Mouse (Mus musculus): ENCODE results near the gene Ahsg. TPM values are rescaled to one million over a fixed set of nuclear protein-coding genes. Genes with fewer than 3 reads are reported as not detected.

Gene Ahsg
- 34.8 TPM in 1 of 2 replicates, not detected in the other for polyA plus RNA-seq (2015; fragmentation: Nextera tagmentation; extraction: Ambion mirVana)

DNA sequence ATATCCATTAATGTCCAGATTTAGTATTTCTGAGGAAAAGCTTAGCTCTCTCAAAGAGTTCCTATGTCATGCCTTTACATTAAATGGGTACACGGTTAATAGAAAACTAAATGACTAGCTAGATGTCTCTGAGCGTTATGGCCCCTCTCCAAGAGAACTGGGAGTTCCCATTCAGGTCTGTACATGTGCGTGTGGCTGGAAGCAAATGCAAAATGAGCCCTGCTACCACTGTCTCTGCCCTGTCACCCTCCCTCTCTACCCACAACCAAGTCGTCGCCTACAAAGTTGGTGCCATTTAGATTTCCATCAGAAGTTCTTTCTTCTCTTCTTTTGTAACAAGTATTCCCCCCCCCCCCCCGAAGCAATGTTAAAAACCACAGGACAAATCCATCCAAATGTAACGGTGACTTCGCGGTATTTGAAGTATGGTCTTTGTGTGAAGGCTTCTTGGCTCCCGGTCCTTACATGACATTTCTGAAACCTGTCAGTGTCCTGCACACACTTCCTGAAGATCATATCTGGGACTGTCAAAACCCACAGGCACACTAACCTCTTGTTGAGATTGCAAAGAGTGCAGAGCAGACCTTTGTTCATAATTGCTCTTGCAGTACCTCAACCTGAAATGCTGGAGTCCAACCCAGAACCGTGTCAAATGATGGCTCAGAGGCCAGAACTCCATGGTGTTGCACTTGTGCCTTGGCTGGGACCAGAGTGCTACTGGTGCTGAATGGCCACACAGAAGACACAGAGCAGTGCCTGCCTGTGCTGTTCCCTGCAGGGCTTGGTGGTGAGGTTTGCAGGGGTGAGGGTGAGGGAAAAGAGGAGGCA, at the start of gene Ahsg:
TSS of gene Ahsg (plus strand) at position 595 of the 828 bp plus-strand sequence.
- H3K9ac ChIP-seq = no peak within 1 kb of the TSS
- no peaks in the 10 kb centered on the region for H3K36me3 ChIP-seq
- ATAC-seq (ENCODE audit: insufficient number of reproducible peaks, insufficient read depth, low FRiP score, low TSS enrichment, low read depth) = no peak
- no peak within 1 kb of the TSS for H3K4me2 ChIP-seq
- no peak within 1 kb of the TSS for H3K4me3 ChIP-seq
- H3K27ac ChIP-seq = no peak within 1 kb of the TSS
- no peaks in the 10 kb centered on the region for H3K4me1 ChIP-seq
- no peaks in the 10 kb centered on the region for H3K27me3 ChIP-seq
- 75% methylated on average over 11 of the region's 11 CpGs for WGBS
- H3K9me3 ChIP-seq = no peaks in the 10 kb centered on the region

DNA sequence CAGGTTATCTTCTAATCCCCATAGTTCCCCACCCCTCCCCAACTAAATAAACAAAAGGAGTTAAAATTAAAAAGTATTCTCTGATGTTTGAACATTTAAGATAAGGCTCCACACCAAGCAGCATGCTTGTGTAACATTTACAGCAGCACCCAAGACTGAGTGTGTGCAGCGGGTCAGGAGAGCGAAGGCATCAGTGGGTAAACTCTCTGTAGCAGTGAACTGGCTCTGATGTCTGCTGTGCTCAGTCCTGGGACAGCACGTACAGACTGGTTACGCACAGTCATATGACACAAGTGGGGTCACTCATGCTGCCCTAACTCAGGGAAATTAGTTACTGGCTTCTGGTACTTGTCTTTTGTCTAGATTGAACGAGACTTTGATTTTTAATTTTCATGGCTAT, 48.2 kb upstream of the Ahsg start:
- Histone ChIP-seq H3K9me3 (no peaks in the 10 kb centered on the region), H3K4me1 (0 out of 2 replicates have a peak, but pooled peaks cover 4% of the 10 kb centered on the region), H3K9ac (no peak overlapping the region), H3K36me3 (peaks cover 12% of the 10 kb centered on the region; the same call in 1 of the 2 replicates), H3K4me2 (no peak overlapping the region), H3K27ac (no peak overlapping the region), H3K27me3 (no peaks in the 10 kb centered on the region), H3K4me3 (no peak overlapping the region)
- ATAC-seq (ENCODE audit: insufficient number of reproducible peaks, insufficient read depth, low FRiP score, low TSS enrichment, low read depth) = no peak
- 87% methylated on average over 5 of the region's 5 CpGs for whole genome bisulfite sequencing

DNA sequence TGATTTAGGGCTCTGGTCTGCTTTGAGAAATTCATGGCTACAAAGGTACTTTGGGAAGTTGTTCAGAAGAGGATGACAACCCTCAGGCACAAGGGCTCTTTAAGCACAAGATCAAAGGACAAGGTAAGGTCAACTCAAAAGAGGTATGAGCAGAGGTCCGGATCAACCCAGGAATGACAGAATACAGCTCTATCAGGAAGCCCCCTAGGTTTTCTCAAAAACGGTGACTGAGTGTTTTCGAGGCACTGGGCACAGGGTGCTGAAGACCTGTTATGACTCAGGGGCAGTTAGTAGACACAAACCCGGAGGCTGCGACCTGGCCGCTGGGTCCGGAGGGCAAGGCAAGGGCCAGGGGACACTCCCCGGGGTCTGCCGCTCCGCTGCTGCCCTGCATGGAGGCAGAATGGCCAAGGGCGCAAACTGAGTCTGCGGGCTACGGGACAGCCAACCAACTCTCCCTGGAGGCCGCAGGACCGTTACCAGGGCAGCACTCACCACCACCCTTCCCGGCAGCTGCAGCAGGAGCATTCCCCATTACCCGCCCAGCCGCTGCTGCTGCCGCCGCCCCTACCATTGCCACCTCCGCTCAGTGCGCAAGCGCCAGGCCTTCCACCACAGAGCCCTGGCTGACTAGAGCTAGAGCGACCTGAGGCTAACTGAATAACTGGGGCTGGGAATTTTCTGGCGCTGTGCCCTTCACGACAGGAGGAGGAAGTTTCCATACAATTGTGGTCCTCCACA, 46.8 kb upstream of the Ahsg start:
- Histone ChIP-seq H3K27me3 (no peaks in the 10 kb centered on the region), H3K36me3 (peaks cover 4% of the 10 kb centered on the region; the same call in 1 of the 2 replicates), H3K27ac (peak overlapping the region; percentile 41), H3K9ac (peak overlapping the region; percentile 81), H3K4me2 (peak overlapping the region; percentile 91), H3K4me1 (0 out of 2 replicates have a peak, but pooled peaks cover 4% of the 10 kb centered on the region), H3K9me3 (no peaks in the 10 kb centered on the region), H3K4me3 (peak overlapping the region; percentile 58)
- 6% methylated on average over 26 of the region's 26 CpGs for WGBS
- peak; percentile 92 for ATAC-seq (ENCODE audit: insufficient number of reproducible peaks, insufficient read depth, low FRiP score, low TSS enrichment, low read depth)

- peak overlapping the region; percentile 81 for H3K9ac ChIP-seq
These were observed 46.2 kb upstream of the Ahsg start for GRCm38 (mm10) chr16:22844834-22845233.

GRCm38 (mm10) chr16:22845481-22845880, 45.6 kb upstream of the Ahsg start:
- Histone ChIP-seq H3K27me3 (no peaks in the 10 kb centered on the region), H3K9ac (no peak overlapping the region), H3K4me1 (0 out of 2 replicates have a peak, but pooled peaks cover 4% of the 10 kb centered on the region), H3K9me3 (no peaks in the 10 kb centered on the region), H3K4me2 (no peak overlapping the region), H3K27ac (no peak overlapping the region), H3K36me3 (peaks cover under 1% of the 10 kb centered on the region; the same call in 1 of the 2 replicates), H3K4me3 (no peak overlapping the region)
- 91% methylated on average over 4 of the region's 4 CpGs for WGBS
- ATAC-seq (ENCODE audit: insufficient number of reproducible peaks, insufficient read depth, low FRiP score, low TSS enrichment, low read depth) = no peak

More at GRCm38 (mm10) chr16:22844834-22845233, 46.2 kb upstream of the Ahsg start:
- Histone ChIP-seq H3K4me1 (0 out of 2 replicates have a peak, but pooled peaks cover 4% of the 10 kb centered on the region), H3K36me3 (peaks cover 4% of the 10 kb centered on the region; the same call in 1 of the 2 replicates), H3K27me3 (no peaks in the 10 kb centered on the region), H3K4me3 (peak overlapping the region; percentile 58), H3K4me2 (peak overlapping the region; percentile 91), H3K9me3 (no peaks in the 10 kb centered on the region), H3K27ac (peak overlapping the region; percentile 41)
- 67% methylated on average over 5 of the region's 5 CpGs for WGBS
- ATAC-seq (ENCODE audit: insufficient number of reproducible peaks, insufficient read depth, low FRiP score, low TSS enrichment, low read depth) = no peak

GRCm38 (mm10) chr16:22847686-22848085, 43.4 kb upstream of the Ahsg start:
- 86% methylated on average over 1 of the region's 1 CpGs for WGBS
- H3K27me3 ChIP-seq = no peaks in the 10 kb centered on the region
- no peak for ATAC-seq (ENCODE audit: insufficient number of reproducible peaks, insufficient read depth, low FRiP score, low TSS enrichment, low read depth)

DNA sequence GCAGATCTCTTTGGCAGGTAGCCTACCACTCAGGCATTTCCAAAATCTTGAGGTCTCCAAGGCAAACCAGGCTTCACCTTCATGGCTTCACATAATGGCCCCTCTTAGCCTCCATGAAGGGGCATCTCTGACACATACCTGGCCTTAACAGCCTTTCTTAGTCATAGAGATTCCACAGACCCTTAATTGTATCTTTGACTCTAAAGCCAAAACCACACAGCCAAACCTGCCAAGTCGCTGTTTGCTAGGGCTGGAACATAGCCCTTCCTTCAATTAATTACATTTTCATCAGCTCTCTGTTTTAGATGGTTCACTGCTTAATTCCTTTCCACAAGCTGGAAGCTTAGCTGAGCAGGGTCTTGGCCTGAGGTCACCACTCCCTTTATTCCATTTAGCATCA, 42.7 kb upstream of the Ahsg start:
- no peak overlapping the region for H3K9ac ChIP-seq
- H3K27me3 ChIP-seq = no peaks in the 10 kb centered on the region
- no peaks in the 10 kb centered on the region for H3K9me3 ChIP-seq
- 0 out of 2 replicates have a peak, but pooled peaks cover 4% of the 10 kb centered on the region for H3K4me1 ChIP-seq
- no peak overlapping the region for H3K4me2 ChIP-seq
- H3K4me3 ChIP-seq = no peak overlapping the region
- H3K27ac ChIP-seq = no peak overlapping the region
- no peak for ATAC-seq (ENCODE audit: insufficient number of reproducible peaks, insufficient read depth, low FRiP score, low TSS enrichment, low read depth)
- WGBS = 87% methylated on average over 1 of the region's 1 CpGs
- H3K36me3 ChIP-seq = no peaks in the 10 kb centered on the region; the same call in 1 of the 2 replicates

More at GRCm38 (mm10) chr16:22847686-22848085, 43.4 kb upstream of the Ahsg start:
- H3K27ac ChIP-seq = no peak overlapping the region
- 0 out of 2 replicates have a peak, but pooled peaks cover 4% of the 10 kb centered on the region for H3K4me1 ChIP-seq
- H3K36me3 ChIP-seq = no peaks in the 10 kb centered on the region
- no peak overlapping the region for H3K4me3 ChIP-seq
- H3K4me2 ChIP-seq = no peak overlapping the region
- no peak overlapping the region for H3K9ac ChIP-seq
- no peaks in the 10 kb centered on the region for H3K9me3 ChIP-seq

- H3K9ac ChIP-seq = no peak overlapping the region
- H3K27ac ChIP-seq = no peak overlapping the region
- peaks cover 5% of the 10 kb centered on the region for H3K4me1 ChIP-seq
- H3K4me3 ChIP-seq = no peak overlapping the region
- no peaks in the 10 kb centered on the region for H3K27me3 ChIP-seq
- H3K4me2 ChIP-seq = no peak overlapping the region
- ATAC-seq (ENCODE audit: insufficient number of reproducible peaks, insufficient read depth, low FRiP score, low TSS enrichment, low read depth) = no peak
- H3K9me3 ChIP-seq = no peaks in the 10 kb centered on the region
- peaks cover 5% of the 10 kb centered on the region for H3K36me3 ChIP-seq
- 94% methylated on average over 4 of the region's 4 CpGs for WGBS
These were observed 38.4 kb upstream of the Ahsg start for GRCm38 (mm10) chr16:22852709-22853108.

DNA sequence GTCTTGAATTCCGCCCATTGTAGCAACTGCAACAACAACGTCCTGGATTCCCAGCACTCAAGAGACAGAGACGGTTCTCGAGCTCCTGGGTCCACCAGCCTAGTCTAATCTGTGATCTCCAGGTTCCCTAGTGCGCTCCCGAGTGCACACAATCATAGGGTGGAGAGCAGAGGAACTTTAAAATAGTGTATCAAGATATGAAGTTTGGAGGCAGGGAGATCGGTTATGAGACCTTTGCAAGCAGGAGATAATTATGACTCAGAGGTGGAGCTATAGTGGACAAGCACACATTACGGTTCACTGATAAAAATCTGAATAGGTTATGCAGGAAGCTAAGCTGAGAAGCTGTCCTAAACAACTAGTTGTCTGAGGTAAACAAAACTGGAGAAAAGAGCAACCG, 34.3 kb upstream of the Ahsg start:
- ATAC-seq (ENCODE audit: insufficient number of reproducible peaks, insufficient read depth, low FRiP score, low TSS enrichment, low read depth) = no peak
- Histone ChIP-seq H3K9ac (peak overlapping the region; percentile 74), H3K9me3 (no peaks in the 10 kb centered on the region), H3K4me2 (peak overlapping the region; percentile 88), H3K27ac (0 out of 2 replicates have a peak overlapping the region, but pooled peaks have one; percentile 75), H3K36me3 (peaks cover 5% of the 10 kb centered on the region), H3K4me1 (peaks cover 13% of the 10 kb centered on the region), H3K4me3 (peak overlapping the region; percentile 99), H3K27me3 (no peaks in the 10 kb centered on the region)
- WGBS = 13% methylated on average over 9 of the region's 9 CpGs

- peak; percentile 98 for ATAC-seq (ENCODE audit: insufficient number of reproducible peaks, insufficient read depth, low FRiP score, low TSS enrichment, low read depth)
- under 1% methylated on average over 61 of the region's 62 CpGs for WGBS
- H3K27me3 ChIP-seq = no peaks in the 10 kb centered on the region
These were observed 33.5 kb upstream of the Ahsg start, which contains the start of the genes Tbccd1 and Dnajb11 for GRCm38 (mm10) chr16:22857431-22858113. Gene Tbccd1 (minus strand): TSS chr16:22857669. Gene Dnajb11 (plus strand): TSS chr16:22857845.

GRCm38 (mm10) chr16:22872397-22872796, 18.7 kb upstream of the Ahsg start:
- ATAC-seq (ENCODE audit: insufficient number of reproducible peaks, insufficient read depth, low FRiP score, low TSS enrichment, low read depth) = no peak
- no peak overlapping the region for H3K9ac ChIP-seq
- WGBS = 92% methylated on average over 8 of the region's 8 CpGs
- no peak overlapping the region for H3K4me2 ChIP-seq
- H3K4me3 ChIP-seq = no peak overlapping the region
- peaks cover 61% of the 10 kb centered on the region for H3K36me3 ChIP-seq
- no peak overlapping the region for H3K27ac ChIP-seq
- no peaks in the 10 kb centered on the region for H3K4me1 ChIP-seq
- H3K27me3 ChIP-seq = no peaks in the 10 kb centered on the region
- H3K9me3 ChIP-seq = no peaks in the 10 kb centered on the region

More at GRCm38 (mm10) chr16:22857431-22858113, 33.5 kb upstream of the Ahsg start, which contains the start of the genes Tbccd1 and Dnajb11:
- Histone ChIP-seq H3K36me3 (peaks cover 5% of the 10 kb centered on the region), H3K4me2 (peak within 1 kb of the TSS; percentile 88), H3K27ac (peak within 1 kb of the TSS; percentile 75), H3K9me3 (no peaks in the 10 kb centered on the region), H3K4me1 (peaks cover 13% of the 10 kb centered on the region), H3K4me3 (peak within 1 kb of the TSS; percentile 99), H3K9ac (peak within 1 kb of the TSS; percentile 93)
